Mouse (Mus musculus) hindbrain, embryonic 14.5 days (tissue): ENCODE data around the gene Trex1. TPM values are rescaled to one million over a fixed set of nuclear protein-coding genes. Genes with fewer than 3 reads are reported as not detected.

Experiments
- ATAC-seq: fragments of 200-750 bp; cut with Nextera tagmentation; 2 replicates; pipeline ENCODE4 v1.8.0; 2017; ENCODE audit warnings: moderate number of reproducible peaks, mild to moderate bottlenecking, moderate TSS enrichment, moderate library complexity; ENCODE audit not compliant: low FRiP score
- DNase-seq: peaks from one replicate; pipeline ENCODE4 v3.0.0-alpha.2; 2015; ENCODE audit warnings: low spot score
- H3K27ac ChIP-seq: fragments of 300-500 bp; sonication (generic); 2 replicates; pipeline ENCODE4 v1.5.1; 2014; ENCODE audit warnings: mild to moderate bottlenecking, moderate library complexity
- H3K27me3 ChIP-seq: fragments of 300-500 bp; sonication (generic); 2 replicates; pipeline ENCODE4 v1.6.1; 2014; ENCODE audit warnings: mild to moderate bottlenecking, low read length, mixed read lengths; ENCODE audit not compliant: control insufficient read depth, insufficient read depth
- H3K36me3 ChIP-seq: fragments of 300-500 bp; sonication (generic); replicated peaks from 2 replicates; pipeline ENCODE4 v1.6.1; 2014; ENCODE audit not compliant: control insufficient read depth, insufficient read depth
- H3K4me1 ChIP-seq: fragments of 300-500 bp; sonication (generic); replicated peaks from 2 replicates; pipeline ENCODE4 v1.6.1; 2014; ENCODE audit warnings: antibody characterized with exemption, low read length, mixed read lengths; ENCODE audit not compliant: control insufficient read depth, insufficient read depth
- H3K4me2 ChIP-seq: fragments of 300-500 bp; sonication (generic); replicated peaks from 2 replicates; pipeline ENCODE4 v1.6.1; 2014; ENCODE audit warnings: mild to moderate bottlenecking, moderate library complexity
- H3K4me3 ChIP-seq: fragments of 300-500 bp; sonication (generic); replicated peaks from 2 replicates; pipeline ENCODE4 v1.5.1; 2014; ENCODE audit warnings: mild to moderate bottlenecking, low read length
- H3K9ac ChIP-seq: fragments of 300-500 bp; sonication (generic); 2 replicates; pipeline ENCODE4 v1.6.1; 2014
- H3K9me3 ChIP-seq: fragments of 300-500 bp; sonication (generic); 2 replicates; pipeline ENCODE4 v1.6.1; 2016; ENCODE audit warnings: low read length; ENCODE audit not compliant: control insufficient read depth
- WGBS: fragments of 180-500 bp; shearing (Covaris S2); extraction: QIAGEN DNeasy Blood & Tissue Kit; methylation state at CpG from one replicate; pipeline ENCODE4 v1.1.7; 2014; 5-methylcytosine and 5-hydroxymethylcytosine counted together
- polyA plus RNA-seq: library from polyadenylated mRNA; unstranded; fragments of >200 nt; fragmentation: Nextera tagmentation; extraction: Ambion mirVana; gene quantifications from 2 replicates; pipeline ENCODE4 v1.2.1, GENCODE M21; 2014

Trex1 gene
- polyA plus RNA-seq, 1 experiment from 2014 or later = 16.2 TPM

DNA sequence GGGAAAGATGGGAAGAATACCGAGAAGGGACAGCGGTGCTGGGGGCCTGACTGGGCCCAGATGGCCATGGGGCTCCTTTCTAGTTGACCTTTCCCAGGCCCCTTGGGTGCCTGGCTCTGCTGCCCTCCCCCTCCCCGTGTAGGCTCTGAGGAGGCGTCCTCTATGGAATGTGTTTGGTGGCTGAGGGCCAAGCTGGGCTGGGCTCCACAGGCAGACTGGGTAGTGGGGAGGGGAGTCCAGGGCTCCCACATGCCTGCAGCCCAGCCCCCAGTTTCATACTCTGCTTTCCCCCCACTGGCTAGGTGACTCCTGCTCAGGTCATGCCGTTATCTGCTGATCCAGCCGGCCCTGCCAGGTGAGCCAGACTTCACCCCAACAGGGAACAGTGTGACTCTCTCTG, 39.4 kb upstream of the Trex1 start:
- H3K4me3 ChIP-seq = 0 out of 2 replicates have a peak overlapping the region, but pooled peaks have one; percentile 83
- DNase-seq (no peak), ATAC-seq (no peak)
- H3K4me2 ChIP-seq = peak overlapping the region; percentile 62
- peaks cover 39% of the 10 kb centered on the region for H3K36me3 ChIP-seq
- peak overlapping the region; percentile 99 for H3K27ac ChIP-seq
- H3K4me1 ChIP-seq = peaks cover 34% of the 10 kb centered on the region
- no peaks in the 10 kb centered on the region for H3K9me3 ChIP-seq
- H3K27me3 ChIP-seq = no peaks in the 10 kb centered on the region
- WGBS = 52% methylated on average over 6 of the region's 6 CpGs
- H3K9ac ChIP-seq = peak overlapping the region; percentile 95; the same call in 1 of the 2 replicates

DNA sequence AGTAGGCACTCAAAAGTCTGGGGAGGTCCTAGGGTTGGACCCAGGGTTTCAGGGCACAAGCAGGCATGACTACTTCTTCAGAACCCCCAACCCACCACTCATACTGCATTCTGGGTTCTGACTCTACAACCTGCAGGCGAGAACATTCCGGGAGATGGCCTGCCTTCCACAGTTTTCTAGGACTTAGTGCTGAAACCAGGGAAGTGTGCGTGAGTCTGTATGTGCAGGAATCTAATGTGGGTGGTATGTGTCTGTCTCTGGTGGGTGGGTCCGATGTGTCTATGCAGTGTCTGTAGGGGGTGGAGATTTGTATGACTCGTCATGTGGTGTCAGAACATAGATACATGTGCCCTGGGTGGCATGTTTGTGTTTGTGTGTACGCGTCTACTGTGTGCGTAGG, 38.8 kb upstream of the Trex1 start:
- peaks cover 37% of the 10 kb centered on the region for H3K4me1 ChIP-seq
- DNase-seq = no peak
- 81% methylated on average over 8 of the region's 8 CpGs for WGBS
- peak overlapping the region; percentile 99 for H3K27ac ChIP-seq
- H3K9ac ChIP-seq = peak overlapping the region; percentile 95; the same call in 1 of the 2 replicates
- H3K4me2 ChIP-seq = peak overlapping the region; percentile 62
- no peak for ATAC-seq
- H3K27me3 ChIP-seq = no peaks in the 10 kb centered on the region
- H3K4me3 ChIP-seq = peak overlapping the region; percentile 83
- H3K9me3 ChIP-seq = no peaks in the 10 kb centered on the region
- H3K36me3 ChIP-seq = peaks cover 33% of the 10 kb centered on the region

DNA sequence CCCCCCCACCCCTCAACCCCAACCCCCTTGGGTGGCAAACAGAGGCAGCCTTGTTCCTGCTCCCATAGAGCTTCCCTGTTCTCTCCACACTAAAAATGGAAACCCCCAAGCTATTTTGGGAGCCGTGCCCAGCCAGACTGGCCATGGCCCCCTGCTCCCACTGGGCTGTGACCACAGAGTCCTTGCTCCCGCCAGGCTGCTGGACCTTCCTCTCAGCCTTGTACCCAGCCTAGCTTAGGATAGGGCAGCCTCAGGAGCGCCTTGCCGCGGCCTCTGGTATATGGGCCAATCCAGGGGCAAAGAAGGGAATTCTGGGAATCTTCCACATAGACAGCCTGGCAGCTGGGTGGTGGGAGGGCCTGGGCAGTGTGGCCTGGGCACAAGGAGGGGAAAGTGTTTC, 38.3 kb upstream of the Trex1 start:
- peak overlapping the region; percentile 83 for H3K4me3 ChIP-seq
- H3K4me2 ChIP-seq = peak overlapping the region; percentile 62
- peaks cover 37% of the 10 kb centered on the region for H3K4me1 ChIP-seq
- H3K9ac ChIP-seq = peak overlapping the region; percentile 95
- no peaks in the 10 kb centered on the region for H3K27me3 ChIP-seq
- no peak for DNase-seq
- ATAC-seq = 0 out of 2 replicates have a peak, but pooled peaks have one; percentile 12
- H3K9me3 ChIP-seq = no peaks in the 10 kb centered on the region
- H3K36me3 ChIP-seq = peaks cover 29% of the 10 kb centered on the region
- H3K27ac ChIP-seq = peak overlapping the region; percentile 99
- 32% methylated on average over 5 of the region's 5 CpGs for WGBS

DNA sequence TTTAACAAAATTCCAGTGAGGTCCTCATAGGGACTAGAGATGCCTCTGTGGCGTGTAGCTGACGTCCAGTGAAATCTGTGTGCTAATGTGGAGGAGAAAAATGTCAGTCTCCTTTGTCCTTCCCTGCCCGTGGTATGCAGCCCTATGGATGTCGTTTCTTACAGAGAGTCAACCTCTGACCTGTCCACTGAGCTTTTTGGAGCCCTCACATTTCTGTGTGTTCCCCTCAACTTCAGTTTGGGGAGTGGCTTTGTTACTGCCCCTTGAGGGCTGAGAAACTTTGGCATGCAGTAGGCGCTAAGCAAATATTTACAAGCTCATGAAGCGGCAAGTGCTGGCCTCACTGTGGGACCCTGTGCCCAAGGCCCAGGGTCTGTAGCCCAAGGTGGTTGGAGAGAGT, 37.8 kb upstream of the Trex1 start:
- peak overlapping the region; percentile 99 for H3K27ac ChIP-seq
- ATAC-seq = no peak
- peaks cover 28% of the 10 kb centered on the region for H3K36me3 ChIP-seq
- H3K27me3 ChIP-seq = no peaks in the 10 kb centered on the region
- 14% methylated on average over 6 of the region's 6 CpGs for WGBS
- H3K9ac ChIP-seq = peak overlapping the region; percentile 95
- peak overlapping the region; percentile 62 for H3K4me2 ChIP-seq
- no peak for DNase-seq
- H3K9me3 ChIP-seq = no peaks in the 10 kb centered on the region
- peaks cover 37% of the 10 kb centered on the region for H3K4me1 ChIP-seq
- peak overlapping the region; percentile 83 for H3K4me3 ChIP-seq

DNA sequence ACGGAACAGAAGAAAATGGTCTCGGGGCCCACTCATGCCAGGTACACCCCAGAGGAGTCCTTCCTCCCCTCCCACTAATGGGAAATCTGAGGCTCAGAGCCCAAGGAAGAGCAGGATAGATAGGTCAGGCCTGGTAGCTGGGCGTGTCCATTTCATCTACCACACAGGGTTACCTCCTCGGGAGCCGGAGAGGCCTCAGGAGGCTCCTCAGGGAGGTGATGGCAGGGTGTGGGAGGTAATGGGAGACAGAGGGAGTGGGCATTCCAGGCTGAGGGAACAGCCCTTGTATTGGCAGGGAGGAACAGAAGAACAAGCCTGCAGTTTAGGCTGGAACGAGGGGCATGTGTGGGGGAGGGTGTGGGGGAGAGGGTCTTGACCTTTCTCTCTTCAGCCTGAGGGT, 37.3 kb upstream of the Trex1 start:
- Histone ChIP-seq H3K27ac (peak overlapping the region; percentile 99), H3K9ac (peak overlapping the region; percentile 95), H3K9me3 (no peaks in the 10 kb centered on the region), H3K4me2 (peak overlapping the region; percentile 62), H3K4me1 (peaks cover 37% of the 10 kb centered on the region), H3K27me3 (no peaks in the 10 kb centered on the region), H3K36me3 (peaks cover 26% of the 10 kb centered on the region), H3K4me3 (peak overlapping the region; percentile 83)
- WGBS = 9% methylated on average over 6 of the region's 6 CpGs
- ATAC-seq = no peak
- DNase-seq = no peak

DNA sequence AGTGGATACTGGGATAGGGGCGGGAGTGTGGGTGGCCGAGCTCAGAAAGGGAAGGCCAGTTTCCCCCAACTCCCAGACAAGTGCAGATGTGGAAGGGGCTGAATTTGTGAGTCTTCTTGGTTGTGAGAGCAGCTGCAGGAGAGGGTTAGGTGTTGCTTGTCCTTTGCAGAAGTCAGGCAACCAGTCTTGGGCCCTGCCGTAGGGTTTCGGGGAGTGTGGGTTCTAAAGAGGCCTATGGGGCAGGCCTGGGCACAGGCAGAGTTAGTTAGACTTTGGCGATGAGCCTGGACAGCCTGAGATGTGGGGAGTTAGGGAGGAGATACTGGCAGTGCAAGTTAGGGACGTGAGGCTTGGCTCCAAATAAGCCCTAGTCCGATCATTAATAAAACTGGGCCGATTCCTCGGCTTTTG, 36.7 kb upstream of the Trex1 start:
- Histone ChIP-seq H3K4me1 (peaks cover 37% of the 10 kb centered on the region), H3K4me2 (peak overlapping the region; percentile 62), H3K27ac (peak overlapping the region; percentile 99), H3K4me3 (peak overlapping the region; percentile 83), H3K27me3 (no peaks in the 10 kb centered on the region), H3K9me3 (no peaks in the 10 kb centered on the region), H3K9ac (peak overlapping the region; percentile 95), H3K36me3 (peaks cover 28% of the 10 kb centered on the region)
- 5% methylated on average over 9 of the region's 9 CpGs for WGBS
- ATAC-seq (no peak), DNase-seq (peak; percentile 53)

DNA sequence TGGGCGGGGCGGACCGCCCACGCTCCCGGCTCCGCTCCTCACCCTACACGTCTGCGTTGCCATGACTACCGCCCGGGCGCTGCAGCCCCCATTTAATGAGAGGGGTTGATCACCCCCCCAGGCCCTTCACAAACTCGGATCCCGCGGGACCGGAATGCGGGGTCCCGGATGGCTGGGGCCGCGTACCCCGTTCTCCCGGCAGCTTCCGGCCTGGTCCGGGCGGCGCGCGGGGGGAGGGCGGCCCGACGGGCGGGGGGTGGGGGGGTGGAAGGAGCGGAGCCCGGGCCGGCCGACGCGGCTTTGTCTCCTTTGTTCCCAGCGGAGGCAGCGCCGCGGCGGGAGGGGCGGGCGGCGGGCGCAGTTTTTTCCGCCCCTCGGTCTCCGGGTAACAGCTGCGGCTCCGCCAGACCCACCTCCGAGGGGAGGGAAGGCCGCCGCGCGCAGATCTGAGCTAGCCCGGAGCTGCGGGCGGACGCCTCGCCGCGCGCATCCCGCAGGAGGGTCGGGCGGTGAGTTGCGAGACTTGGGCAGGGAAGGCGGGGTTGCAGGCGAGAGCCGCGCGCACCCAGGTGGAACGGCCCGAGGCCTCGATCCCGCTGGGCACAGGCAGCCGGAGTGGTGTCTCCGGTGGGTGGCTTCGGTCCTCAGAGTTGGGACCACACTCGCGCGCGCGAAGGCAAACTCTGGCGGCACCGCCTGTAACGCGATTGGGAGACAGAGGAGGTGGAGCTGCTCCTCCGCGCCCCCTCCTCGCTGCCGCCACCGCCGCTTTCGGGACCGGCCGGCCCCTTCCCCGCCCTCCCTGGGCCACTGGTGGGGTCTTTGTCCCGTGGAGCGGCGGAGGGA, 35.8 kb upstream of the Trex1 start, which contains the start of gene Plxnb1:
TSS of gene Plxnb1 (plus strand) at position 253 of the 846 bp plus-strand sequence.
- H3K27ac ChIP-seq = peak within 1 kb of the TSS; percentile 99
- H3K4me1 ChIP-seq = peaks cover 37% of the 10 kb centered on the region
- peak within 1 kb of the TSS; percentile 95 for H3K9ac ChIP-seq
- H3K4me3 ChIP-seq = peak within 1 kb of the TSS; percentile 83
- no peaks in the 10 kb centered on the region for H3K9me3 ChIP-seq
- ATAC-seq (peak; percentile 64), DNase-seq (peak; percentile 75)
- H3K27me3 ChIP-seq = no peaks in the 10 kb centered on the region
- WGBS = under 1% methylated on average over 97 of the region's 102 CpGs
- peak within 1 kb of the TSS; percentile 62 for H3K4me2 ChIP-seq
- peaks cover 27% of the 10 kb centered on the region for H3K36me3 ChIP-seq

DNA sequence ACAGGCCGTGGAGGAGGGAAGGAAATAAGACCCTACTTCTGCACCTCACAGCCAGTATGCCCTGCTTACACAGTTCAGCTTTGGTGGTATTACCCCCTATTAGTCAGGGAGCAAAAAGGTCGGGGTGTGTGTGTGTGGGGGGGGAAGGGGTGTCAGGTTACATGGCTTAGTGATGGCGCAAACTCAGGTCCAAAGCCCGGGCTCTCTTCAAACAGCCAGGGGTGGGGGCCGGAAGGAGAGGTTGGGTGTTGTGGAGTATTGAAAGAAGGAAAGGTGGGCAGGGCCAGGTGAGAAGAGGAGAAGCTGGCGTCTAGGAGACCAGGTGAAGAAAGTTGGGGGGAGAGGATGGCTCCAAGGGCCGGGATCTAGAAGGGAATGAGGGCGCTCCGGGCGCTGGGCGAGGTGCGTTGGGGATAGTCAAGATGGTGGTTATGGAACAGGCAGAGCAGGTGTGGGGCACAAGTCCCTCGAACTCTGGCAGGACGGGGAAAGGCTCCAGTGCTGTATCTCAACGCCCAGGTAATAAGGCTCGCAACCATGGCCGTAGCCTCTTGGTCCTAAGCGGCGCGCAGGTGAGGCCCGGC, 35.1 kb upstream of the Trex1 start:
- ATAC-seq (no peak), DNase-seq (no peak)
- WGBS = under 1% methylated on average over 21 of the region's 21 CpGs
- Histone ChIP-seq H3K27ac (peak overlapping the region; percentile 99), H3K4me1 (peaks cover 37% of the 10 kb centered on the region), H3K9me3 (no peaks in the 10 kb centered on the region), H3K4me2 (peak overlapping the region; percentile 62), H3K36me3 (peaks cover 27% of the 10 kb centered on the region), H3K27me3 (no peaks in the 10 kb centered on the region), H3K9ac (peak overlapping the region; percentile 95), H3K4me3 (peak overlapping the region; percentile 83)

DNA sequence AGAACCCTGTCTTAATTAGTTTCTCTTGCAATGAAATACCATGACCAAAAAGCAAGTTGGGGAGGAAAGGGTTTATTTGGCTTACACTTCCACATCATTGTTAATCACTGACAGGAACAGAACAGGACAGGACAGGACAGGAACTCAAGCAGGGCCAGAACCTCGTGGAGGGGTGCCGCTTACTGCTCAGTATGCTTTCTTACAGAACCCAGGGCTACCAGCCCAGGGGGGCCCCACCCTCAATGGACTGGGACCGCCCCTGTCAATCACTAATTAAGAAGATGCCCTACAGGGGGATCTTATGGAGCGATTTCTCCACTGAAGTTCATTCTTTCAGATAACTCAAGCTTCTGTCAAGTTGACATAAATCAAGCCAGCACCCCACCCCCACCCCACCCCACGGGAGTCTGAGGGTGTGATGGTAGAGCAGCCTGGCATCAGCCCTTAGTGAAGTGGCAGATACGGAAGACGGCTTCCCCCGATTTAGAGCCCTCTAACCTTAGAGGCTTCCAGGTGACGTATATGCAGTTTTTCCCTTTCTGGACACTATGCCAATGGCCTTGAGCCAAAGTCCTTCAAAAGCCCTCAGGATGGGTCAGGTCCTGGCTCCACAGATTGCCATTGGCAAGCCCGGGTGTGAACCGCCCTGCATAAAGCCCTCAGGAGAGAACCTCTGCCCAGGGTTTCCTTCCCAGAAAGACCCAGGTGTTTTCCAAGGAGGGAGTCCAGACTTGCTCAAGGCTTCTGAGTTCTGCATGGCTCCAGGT, 34.4 kb upstream of the Trex1 start:
- Histone ChIP-seq H3K9me3 (no peaks in the 10 kb centered on the region), H3K4me1 (peaks cover 34% of the 10 kb centered on the region), H3K36me3 (peaks cover 31% of the 10 kb centered on the region), H3K9ac (peak overlapping the region; percentile 95), H3K4me3 (peak overlapping the region; percentile 83), H3K27me3 (no peaks in the 10 kb centered on the region), H3K27ac (peak overlapping the region; percentile 99), H3K4me2 (peak overlapping the region; percentile 62)
- WGBS = 15% methylated on average over 11 of the region's 11 CpGs
- DNase-seq (no peak), ATAC-seq (no peak)
